Mouse (Mus musculus) MEL (cell line): ENCODE data around the gene Dnaaf3. TPM values are rescaled to one million over a fixed set of nuclear protein-coding genes. Genes with fewer than 3 reads are reported as not detected.

Experiments
- DNase-seq: peaks from one replicate; pipeline ENCODE4 v3.0.0; 2011; ENCODE audit warnings: low read depth, low spot score
- H3K27ac ChIP-seq: 2 replicates; pipeline ENCODE4 v1.5.1; 2012; ENCODE audit warnings: low read depth, mild to moderate bottlenecking, control low read depth, low read length, moderate library complexity; ENCODE audit not compliant: control insufficient read depth
- H3K27me3 ChIP-seq, 2 experiments: fragments of 150-350 bp in 1 of 2; sonication (generic) in 1 of 2; 2 replicates each; pipeline ENCODE4 v1.6.1; 2012; ENCODE audit warnings: low read length in 2 of 2, mild to moderate bottlenecking in 2 of 2, improper control_type of control experiment in 1 of 2, moderate library complexity in 1 of 2; ENCODE audit not compliant: insufficient read depth in 2 of 2, control insufficient read depth in 1 of 2
- H3K36me3 ChIP-seq, 2 experiments: 2 replicates each; pipeline ENCODE4 v1.6.1; 2012 to 2014; ENCODE audit warnings: low read length in 2 of 2, improper control_type of control experiment in 1 of 2, inconsistent platforms in 1 of 2, mild to moderate bottlenecking in 1 of 2; ENCODE audit not compliant: insufficient read depth in 2 of 2, control insufficient read depth in 1 of 2
- H3K4me1 ChIP-seq, 2 experiments: fragments of 150-350 bp in 1 of 2; sonication (generic) in 1 of 2; 2 replicates each; pipeline ENCODE4 v1.6.1; 2012; ENCODE audit warnings: low read length in 2 of 2, improper control_type of control experiment in 1 of 2, mild to moderate bottlenecking in 1 of 2; ENCODE audit not compliant: insufficient read depth in 2 of 2, control insufficient read depth in 1 of 2
- H3K4me3 ChIP-seq, 2 experiments: fragments of 150-350 bp in 1 of 2; sonication (generic) in 1 of 2; 2 replicates each; pipeline ENCODE4 v1.5.1; 2012; ENCODE audit warnings: low read depth in 2 of 2, low read length in 2 of 2, mild to moderate bottlenecking in 2 of 2, moderate library complexity in 2 of 2, control low read depth in 1 of 2, improper control_type of control experiment in 1 of 2; ENCODE audit not compliant: control insufficient read depth in 1 of 2, insufficient read depth in 1 of 2
- H3K79me2 ChIP-seq: 2 replicates; pipeline ENCODE4 v1.6.1; 2012; ENCODE audit warnings: mild to moderate bottlenecking, low read length, moderate library complexity; ENCODE audit not compliant: control insufficient read depth, poor library complexity, insufficient read depth
- H3K9ac ChIP-seq: 2 replicates; pipeline ENCODE4 v1.6.1; 2012; ENCODE audit warnings: low read depth, mild to moderate bottlenecking, control low read depth, low read length, moderate library complexity; ENCODE audit not compliant: control insufficient read depth, poor library complexity, severe bottlenecking
- H3K9me3 ChIP-seq: fragments of 150-350 bp; sonication (generic); replicated peaks from 2 replicates; pipeline ENCODE4 v1.6.1; 2012; ENCODE audit warnings: mild to moderate bottlenecking, low read length, improper control_type of control experiment, moderate library complexity; ENCODE audit not compliant: insufficient read depth
- BHLHE40 ChIP-seq: IDR thresholded peaks from 2 replicates; pipeline ENCODE4 v1.6.1; 2012; ENCODE audit warnings: low read depth, mild to moderate bottlenecking, inconsistent platforms, low read length, improper control_type of control experiment, borderline replicate concordance
- CHD1 ChIP-seq: IDR thresholded peaks from 2 replicates; pipeline ENCODE4 v1.6.1; 2012; ENCODE audit warnings: low read depth, mild to moderate bottlenecking, inconsistent platforms, low read length, improper control_type of control experiment
- CHD2 ChIP-seq: IDR thresholded peaks from 2 replicates; pipeline ENCODE4 v1.6.1; 2011; ENCODE audit warnings: low read length, improper control_type of control experiment
- E2F4 ChIP-seq: IDR thresholded peaks from 2 replicates; pipeline ENCODE4 v1.6.1; 2011; ENCODE audit warnings: low read depth, low read length, improper control_type of control experiment, borderline replicate concordance
- ELF1 ChIP-seq: IDR thresholded peaks from 2 replicates; pipeline ENCODE4 v1.6.1; 2014; ENCODE audit warnings: low read depth, mild to moderate bottlenecking, inconsistent platforms, low read length, improper control_type of control experiment, moderate library complexity
- ETS1 ChIP-seq: IDR thresholded peaks from 2 replicates; pipeline ENCODE4 v1.6.1; 2012; ENCODE audit warnings: low read depth, mild to moderate bottlenecking, inconsistent platforms, low read length, improper control_type of control experiment, moderate library complexity
- GATA1 ChIP-seq: IDR thresholded peaks from 2 replicates; pipeline ENCODE4 v1.6.1; 2011; ENCODE audit warnings: low read depth, low read length, improper control_type of control experiment
- HCFC1 ChIP-seq: IDR thresholded peaks from 2 replicates; pipeline ENCODE4 v1.6.1; 2012; ENCODE audit warnings: low read depth, mild to moderate bottlenecking, inconsistent platforms, low read length, improper control_type of control experiment, moderate library complexity
- MAX ChIP-seq: IDR thresholded peaks from 2 replicates; pipeline ENCODE4 v1.6.1; 2011; ENCODE audit warnings: low read length, improper control_type of control experiment
- MAZ ChIP-seq: IDR thresholded peaks from 2 replicates; pipeline ENCODE4 v1.6.1; 2012; ENCODE audit warnings: low read depth, mild to moderate bottlenecking, inconsistent platforms, low read length, improper control_type of control experiment
- MEF2A ChIP-seq: IDR thresholded peaks from 2 replicates; pipeline ENCODE4 v1.6.1; 2014; ENCODE audit warnings: low read depth, mild to moderate bottlenecking, inconsistent platforms, low read length, improper control_type of control experiment; ENCODE audit not compliant: poor library complexity, insufficient replicate concordance, severe bottlenecking; ENCODE audit errors: extremely low read depth
- MXI1 ChIP-seq: IDR thresholded peaks from 2 replicates; pipeline ENCODE4 v1.6.1; 2011; ENCODE audit warnings: mild to moderate bottlenecking, low read depth, low read length, improper control_type of control experiment
- NRF1 ChIP-seq: IDR thresholded peaks from 2 replicates; pipeline ENCODE4 v1.6.1; 2014; ENCODE audit warnings: low read depth, mild to moderate bottlenecking, inconsistent platforms, low read length, improper control_type of control experiment, moderate library complexity; ENCODE audit not compliant: poor library complexity, insufficient read depth, severe bottlenecking
- RAD21 ChIP-seq: IDR thresholded peaks from 2 replicates; pipeline ENCODE4 v1.6.1; 2011; ENCODE audit warnings: mild to moderate bottlenecking, low read depth, low read length, improper control_type of control experiment
- SMC3 ChIP-seq: IDR thresholded peaks from 2 replicates; pipeline ENCODE4 v1.6.1; 2011; ENCODE audit warnings: low read depth, low read length, improper control_type of control experiment
- UBTF ChIP-seq: IDR thresholded peaks from 2 replicates; pipeline ENCODE4 v1.6.1; 2012; ENCODE audit warnings: low read depth, mild to moderate bottlenecking, inconsistent platforms, low read length, improper control_type of control experiment, moderate library complexity, borderline replicate concordance; ENCODE audit not compliant: insufficient read depth
- ZC3H11A ChIP-seq: IDR thresholded peaks from 2 replicates; pipeline ENCODE4 v1.6.1; 2012; ENCODE audit warnings: low read depth, mild to moderate bottlenecking, inconsistent platforms, low read length, improper control_type of control experiment
- ZMIZ1 ChIP-seq: IDR thresholded peaks from 2 replicates; pipeline ENCODE4 v1.6.1; 2012; ENCODE audit warnings: low read depth, mild to moderate bottlenecking, inconsistent platforms, low read length, improper control_type of control experiment, moderate library complexity
- ZNF384 ChIP-seq: IDR thresholded peaks from 2 replicates; pipeline ENCODE4 v1.6.1; 2012; ENCODE audit warnings: low read depth, mild to moderate bottlenecking, inconsistent platforms, low read length, improper control_type of control experiment
- polyA plus RNA-seq, 2 experiments: library from polyadenylated mRNA; stranded (reverse) in 1 of 2; unstranded in 1 of 2; fragments of >175 nt in 1 of 2; fragments of >200 nt in 1 of 2; gene quantifications; 2 replicates each; pipeline versions ENCODE4 v1.2.1 to v1.2.4; 2012; ENCODE audit warnings: low replicate concordance in 2 of 2, low read depth in 1 of 2; ENCODE audit not compliant: insufficient read length in 2 of 2, insufficient read depth in 1 of 2, missing spikeins in 1 of 2
- total RNA-seq: library from RNA; depleted of rRNA; stranded (reverse); fragments of 300-350 nt; gene quantifications from 2 replicates; pipeline ENCODE4 v1.2.3, GENCODE M21; 2012

Gene Dnaaf3
- total and polyA plus RNA-seq, 3 experiments: 0.73 to 2.9 TPM; not detected in 1

DNA sequence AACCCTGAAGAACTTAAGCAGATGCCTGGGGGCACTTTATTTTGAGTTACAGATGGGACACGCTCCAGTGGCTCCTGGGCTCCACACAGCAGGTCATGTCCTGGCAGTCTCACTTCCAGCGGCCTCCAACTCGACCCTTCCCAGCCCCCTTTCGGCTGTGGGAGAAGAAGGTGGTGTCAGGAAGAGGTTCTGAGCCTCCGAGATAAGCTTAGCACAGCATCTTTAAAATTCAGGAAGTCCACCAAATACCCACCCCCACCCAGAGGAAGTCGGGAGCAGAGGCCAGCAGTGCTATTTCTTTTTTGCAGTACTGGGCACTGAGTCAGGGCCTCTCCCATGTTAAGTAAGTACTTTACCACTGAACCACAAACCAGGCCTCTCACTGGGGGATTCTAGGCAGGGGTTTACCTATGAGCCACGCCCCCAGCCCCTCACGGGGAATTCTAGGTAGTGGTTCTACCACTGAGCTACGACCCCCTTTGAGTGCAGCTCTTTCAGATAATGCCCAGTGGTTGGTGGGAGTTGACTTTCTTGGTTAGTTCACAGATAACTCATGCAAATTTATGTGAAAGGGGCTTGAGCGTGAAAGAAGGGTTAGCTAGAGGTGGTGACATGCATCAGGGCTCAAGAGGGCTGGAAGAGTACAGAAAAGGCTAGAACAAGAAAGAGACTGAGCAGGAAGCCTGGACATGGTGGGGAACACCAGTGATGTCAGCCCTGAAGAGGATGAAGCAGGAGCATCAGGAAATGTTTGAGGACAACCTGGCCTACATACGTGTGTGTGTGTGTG, 27.4 kb downstream of the Dnaaf3 start (continued):
- TF ChIP-seq E2F4: no peak
- no peak for TF ChIP-seq MEF2A
- peak; percentile 85 for TF ChIP-seq ETS1
- TF ChIP-seq MAX: no peak
- TF ChIP-seq UBTF: no peak
- TF ChIP-seq CHD1: no peak
- TF ChIP-seq RAD21: no peak
- peak; percentile 80 for TF ChIP-seq CHD2
- TF ChIP-seq MAZ: peak; percentile 78
- 0 out of 2 replicates have a peak, but pooled peaks have one; percentile 38 for TF ChIP-seq BHLHE40
- TF ChIP-seq ZC3H11A: no peak
- TF ChIP-seq ZNF384: no peak
- no peak for TF ChIP-seq SMC3
- peak; percentile 80 for TF ChIP-seq ELF1
- TF ChIP-seq GATA1: peak; percentile 79
- TF ChIP-seq NRF1: no peak
- TF ChIP-seq MXI1: no peak; the same call in 1 of the 2 replicates
- peak; percentile 75 for TF ChIP-seq HCFC1
- TF ChIP-seq, all 39 proteins: peak for 16

DNA sequence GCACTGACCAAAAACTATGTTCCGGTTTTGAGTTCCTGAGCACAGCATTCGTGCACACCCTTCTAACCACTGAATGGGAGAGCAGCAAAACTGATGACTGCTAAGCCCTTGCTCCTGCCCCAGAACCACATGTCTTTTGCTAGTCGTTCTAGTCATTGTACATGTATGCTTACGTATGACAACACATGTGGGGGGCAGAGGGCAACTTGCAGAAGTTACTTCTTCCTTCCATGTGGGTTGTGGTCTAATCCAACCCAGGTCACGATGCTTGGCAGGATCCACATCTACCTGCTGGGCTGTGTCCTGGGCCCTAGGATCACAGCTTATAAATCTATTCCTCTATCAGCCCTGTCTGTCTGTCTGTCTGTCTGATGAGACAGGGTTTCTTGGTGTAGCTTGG, 28.4 kb downstream of the Dnaaf3 start:
- Histone ChIP-seq H3K9me3 (no peaks in the 10 kb centered on the region), H3K4me1 (peaks cover 10 to 43% of the 10 kb centered on the region in 2 experiments)

More for the DNA sequence above, 28.4 kb downstream of the Dnaaf3 start:
- DNase-seq: peak; percentile 48
- peaks cover 28% of the 10 kb centered on the region for H3K79me2 ChIP-seq
- no peaks in the 10 kb centered on the region for H3K27me3 ChIP-seq
- no peak for TF ChIP-seq ZMIZ1
- TF ChIP-seq, all 39 proteins: peak for 0
- Histone ChIP-seq H3K9ac (peak overlapping the region; percentile 53; the same call in 1 of the 2 replicates), H3K4me3 (no peak overlapping the region), H3K27ac (peak overlapping the region; percentile 93), H3K36me3 (peaks cover 0 to 35% of the 10 kb centered on the region in 2 experiments; a peak in 2 of 4 replicates)
